Mouse (Mus musculus): ENCODE results near the gene Lonrf2.

- no peak for TF ChIP-seq CTCF (IDR thresholded peaks at IDR 0.05; ENCODE audit: low read depth, low read length)
- no peak for TF ChIP-seq POLR2A (IDR thresholded peaks at IDR 0.05; ENCODE audit: borderline replicate concordance, low read depth, low read length)
Measured at GRCm38 (mm10) chr1:38817268-38817667, 19.2 kb downstream of the Lonrf2 start.

Measured in bone marrow macrophage, adult 2 months (primary cell).